Mouse (Mus musculus) Patski (cell line): ENCODE results near the gene Usp2. TPM values are rescaled to one million over a fixed set of nuclear protein-coding genes. Genes with fewer than 3 reads are reported as not detected.

Experiments
- ATAC-seq: fragments of 100-300 bp; one replicate; pipeline ENCODE4 v1.8.0; 2021
- CTCF ChIA-PET: fragments of 350-600 bp; sonication (Branson Sonifier 250); formaldehyde crosslinking; loops from one replicate; lab custom pipeline; 2022; ENCODE audit warnings: inconsistent platforms; lab: Charles Lee
- POLR2A ChIA-PET: fragments of 350-600 bp; sonication (Branson Sonifier 250); formaldehyde crosslinking; loops from one replicate; lab custom pipeline; 2022; ENCODE audit warnings: antibody characterized with exemption, inconsistent platforms; lab: Charles Lee
- DNase-seq: peaks from one replicate; pipeline ENCODE4 v3.0.0-alpha.2; 2011; ENCODE audit warnings: low read depth, low spot score
- H3K27me3 ChIP-seq: fragments of 371-371 bp; one replicate; pipeline ENCODE4 v1.5.1; 2021
- CTCF ChIP-seq: fragments of 100-300 bp; IDR thresholded peaks from one replicate; pipeline ENCODE4 v1.5.1; 2021
- in situ Hi-C: fragments of 300-500 bp; cut with MboI; formaldehyde crosslinking; loops from 3 replicates; pipeline ENCODE4 v1.11.1; 2018; ENCODE audit warnings: low pct_unique_long_range_greater_than_20kb, mixed read lengths
- polyA plus RNA-seq: library from polyadenylated mRNA; unstranded; gene quantifications from one replicate; pipeline ENCODE4 v1.2.3, GENCODE M21; 2021

The Usp2 gene
- polyA plus RNA-seq, 1 experiment from 2014 or later, result 1.7 TPM

DNA sequence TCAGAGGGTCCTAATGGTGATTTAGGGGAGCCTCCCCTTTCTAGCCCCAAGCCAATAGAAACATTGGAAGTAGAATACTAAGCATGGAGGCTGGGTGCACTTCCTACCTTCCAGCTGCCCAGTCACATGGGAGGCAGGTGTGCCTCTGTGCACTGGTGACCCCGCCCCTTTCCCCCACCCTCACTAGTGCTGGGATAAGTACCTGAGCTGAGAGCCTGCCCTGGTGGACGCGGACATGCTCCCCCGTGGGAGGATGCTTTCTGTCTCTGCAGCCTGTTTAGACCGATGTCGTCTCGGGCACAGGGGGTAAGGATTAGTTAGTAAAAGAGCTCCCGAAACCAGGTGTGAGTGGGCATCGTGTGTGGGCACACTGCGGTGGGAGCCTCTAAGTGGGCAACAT, 20.1 kb downstream of the Usp2 start:
- no peaks in the 10 kb centered on the region for H3K27me3 ChIP-seq
- no peak for TF ChIP-seq CTCF
- DNase-seq (no peak), ATAC-seq (no peak)
- in situ Hi-C loops, result no loop called here
- ChIA-PET CTCF (interaction anchor here (2.0 kb wide), 1 partner anchor 10 kb away, joined by 6 read pairs; no protein-coding TSS in a partner anchor), POLR2A (interaction anchor here (1.3 kb wide), 1 partner anchor 16 kb away, joined by 5 read pairs; no protein-coding TSS in a partner anchor)

DNA sequence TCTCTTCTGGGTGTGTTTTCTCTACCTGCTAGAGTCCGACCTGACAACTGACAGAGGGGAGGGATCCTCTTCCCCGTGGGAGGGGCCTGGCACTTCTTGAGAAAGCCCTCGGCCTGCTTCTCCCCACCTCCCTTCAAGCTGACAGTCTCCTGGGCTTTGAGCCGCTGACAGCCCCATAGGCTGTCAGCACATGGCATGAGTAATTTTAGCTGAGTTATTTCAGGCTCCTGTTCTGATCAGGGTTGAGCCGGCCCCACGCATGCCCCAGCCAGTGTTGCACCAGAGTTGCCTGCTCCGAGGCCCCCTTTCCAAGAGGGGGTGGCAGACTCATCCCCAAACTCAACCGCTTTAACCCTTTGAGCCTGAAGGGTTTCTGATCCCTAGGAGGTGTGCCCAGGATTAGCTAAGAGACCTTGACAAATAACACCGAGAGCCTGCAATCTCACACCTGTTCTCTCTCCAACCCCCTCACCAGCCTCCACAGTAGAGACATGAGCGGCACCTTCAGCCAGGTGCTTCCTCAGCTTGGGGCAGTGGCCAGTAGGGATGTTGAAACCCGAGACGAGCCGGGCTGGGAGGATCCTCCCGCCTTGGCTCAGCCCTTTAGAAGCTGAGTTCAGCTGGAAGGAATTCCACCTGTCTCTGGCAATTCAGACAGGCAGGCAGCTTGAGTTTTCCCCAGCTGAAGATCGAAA, 21.1 kb downstream of the Usp2 start:
- CTCF ChIA-PET, result interaction anchor here (1.0 to 2.0 kb wide), 4 partner anchors 11 to 31 kb away, joined by 3 to 6 read pairs (median 3); no protein-coding TSS in a partner anchor
- DNase-seq (no peak), ATAC-seq (no peak)
- TF ChIP-seq CTCF, result no peak
- in situ Hi-C loops, result no loop called here
- no peaks in the 10 kb centered on the region for H3K27me3 ChIP-seq
- POLR2A ChIA-PET, result interaction anchor here (1.3 to 1.4 kb wide), 2 partner anchors 11 to 17 kb away, joined by 3 to 5 read pairs; no protein-coding TSS in a partner anchor

DNA sequence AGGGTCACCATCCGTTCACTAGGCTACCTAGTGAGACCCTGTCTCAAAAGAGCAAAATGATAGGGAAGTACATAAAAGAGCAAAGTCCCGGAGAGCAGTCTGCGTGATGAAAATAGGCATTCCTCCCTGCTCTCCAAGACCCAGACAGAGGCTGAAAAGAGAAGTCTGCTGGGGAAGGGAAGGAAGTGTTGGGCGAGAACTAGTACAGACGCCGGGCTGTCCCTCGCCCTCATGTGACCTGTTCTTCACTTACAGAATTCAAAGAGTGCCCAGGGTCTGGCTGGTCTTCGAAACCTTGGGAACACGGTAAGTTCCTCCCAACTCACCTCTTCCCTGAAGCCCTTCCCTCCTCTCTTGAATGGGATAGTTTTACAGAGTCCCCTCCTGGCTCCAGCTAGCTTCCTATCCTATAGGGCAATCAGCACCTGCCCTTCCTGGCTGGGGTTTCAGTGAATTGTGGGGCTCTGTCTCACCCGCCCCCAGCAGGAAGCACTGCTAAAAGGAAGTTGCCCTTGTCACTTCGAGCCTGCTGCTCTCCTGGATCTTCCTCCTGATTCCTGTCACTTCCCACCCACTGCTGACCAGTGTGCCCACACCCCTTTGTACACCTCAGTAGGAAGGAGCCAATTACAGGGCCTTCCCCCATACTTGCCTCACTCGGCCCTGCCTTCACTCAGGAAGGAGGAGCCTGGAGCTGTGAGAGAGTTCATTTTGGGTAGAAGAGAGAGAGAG, 22.2 kb downstream of the Usp2 start:
- DNase-seq (no peak), ATAC-seq (no peak)
- CTCF ChIA-PET, result interaction anchor here (1.0 to 1.2 kb wide), 2 partner anchors 21 to 25 kb away, joined by 3 read pairs; no protein-coding TSS in a partner anchor
- TF ChIP-seq CTCF, result no peak
- POLR2A ChIA-PET, result interaction anchor here (1.4 kb wide), 1 partner anchor 12 kb away, joined by 3 read pairs; no protein-coding TSS in a partner anchor
- no peaks in the 10 kb centered on the region for H3K27me3 ChIP-seq
- in situ Hi-C loops, result no loop called here

DNA sequence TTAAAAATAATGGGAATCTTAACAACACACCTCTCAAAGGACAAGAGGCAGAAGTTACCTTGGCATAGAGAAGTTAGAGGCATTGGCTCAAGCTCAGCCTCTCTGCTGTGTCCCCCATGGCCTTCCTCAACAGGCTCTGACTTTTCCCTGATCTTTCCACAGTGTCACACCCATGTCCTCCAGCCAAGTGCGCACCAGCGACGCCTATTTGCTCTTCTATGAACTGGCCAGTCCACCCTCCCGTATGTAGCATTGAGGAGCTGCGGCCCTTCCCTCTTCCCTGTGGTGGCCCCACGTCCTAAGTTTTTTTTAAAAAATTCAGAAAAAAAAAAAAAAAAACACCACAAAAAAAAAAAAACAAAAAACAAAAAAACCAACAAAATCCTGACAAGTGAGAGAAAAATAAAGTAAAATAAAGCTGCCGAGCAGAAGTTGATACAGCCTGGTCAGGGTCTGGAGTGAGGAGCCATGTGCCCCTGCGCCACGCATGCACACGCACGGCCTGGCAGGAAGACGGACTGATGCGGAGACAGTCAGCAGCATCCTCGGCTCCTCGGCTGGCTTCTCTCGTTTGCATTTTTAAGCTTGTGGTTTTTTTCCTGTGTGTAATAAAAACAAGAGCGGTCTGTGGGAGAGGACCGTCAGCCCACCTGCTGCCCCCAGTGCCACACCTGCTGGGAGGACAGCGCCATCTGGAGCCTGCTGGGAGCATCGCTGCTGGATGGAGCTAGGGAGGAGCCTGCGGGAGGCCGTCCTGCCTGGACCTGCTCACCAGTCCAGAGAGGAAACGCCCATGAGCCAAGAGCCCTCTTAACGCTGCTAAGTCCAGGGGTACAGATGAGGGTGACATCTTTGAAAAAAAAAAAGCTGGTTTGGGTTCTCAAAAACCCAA, 27.0 kb downstream of the Usp2 start:
- TF ChIP-seq CTCF, result no peak
- ATAC-seq (no peak), DNase-seq (no peak)
- in situ Hi-C loops, result no loop called here
- CTCF ChIA-PET, result interaction anchor here (0.8 to 3.4 kb wide), 8 partner anchors 11 to 27 kb away, joined by 3 to 24 read pairs (median 5); partner anchors contain the start of gene Usp2
- no peaks in the 10 kb centered on the region for H3K27me3 ChIP-seq
- POLR2A ChIA-PET, result interaction anchor here (0.6 to 1.7 kb wide), 2 partner anchors 27 to 77 kb away, joined by 4 to 7 read pairs; partner anchors contain the start of gene Usp2

DNA sequence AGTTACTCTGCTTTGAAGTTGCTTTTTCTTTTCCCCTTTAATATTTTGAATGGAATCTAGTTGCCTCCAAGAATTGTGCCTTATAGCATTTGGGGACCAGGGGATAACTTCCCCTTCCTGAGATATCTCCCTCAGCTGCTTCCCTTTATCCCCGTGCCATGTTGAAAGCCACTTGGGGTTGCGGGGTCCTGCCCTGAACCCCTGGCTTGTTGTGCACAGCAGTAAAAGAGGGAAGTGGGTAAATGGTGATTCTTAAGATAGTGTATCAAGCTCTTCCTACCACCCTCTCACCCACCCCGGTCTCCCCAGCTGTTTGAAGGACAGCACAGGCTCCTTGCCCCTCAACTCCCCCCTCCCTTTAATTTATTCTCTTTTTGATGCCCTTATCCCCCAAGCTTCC, 27.9 kb downstream of the Usp2 start:
- in situ Hi-C loops, result no loop called here
- ChIA-PET POLR2A (interaction anchor here (1.7 kb wide), 1 partner anchor 28 kb away, joined by 4 read pairs; the partner anchor contains the start of gene Usp2), CTCF (interaction anchor here (0.8 to 3.4 kb wide), 9 partner anchors 10 to 111 kb away, joined by 3 to 24 read pairs (median 5); partner anchors contain the start of gene Usp2)
- DNase-seq, result no peak
- ATAC-seq, result no peak
- no peak for TF ChIP-seq CTCF
- H3K27me3 ChIP-seq, result no peaks in the 10 kb centered on the region

DNA sequence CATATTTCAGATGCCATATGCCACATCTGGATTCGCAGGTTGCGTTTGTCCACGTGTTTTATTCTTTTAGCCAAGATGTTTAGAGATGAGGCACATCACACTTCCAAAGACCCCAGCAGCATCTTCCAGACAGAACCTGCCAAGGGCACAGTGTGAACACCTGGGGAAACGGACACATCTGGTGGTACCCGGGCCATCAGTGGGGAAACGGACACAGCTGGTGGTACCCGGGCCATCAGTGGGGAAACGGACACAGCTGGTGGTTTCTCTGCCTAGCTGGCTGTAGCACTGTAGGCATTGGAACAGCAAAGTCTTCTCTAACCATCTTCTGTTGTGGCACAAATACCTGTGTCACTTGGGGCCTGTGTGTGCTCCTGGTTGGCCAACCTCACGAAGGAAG, 29.0 kb downstream of the Usp2 start:
- ATAC-seq (no peak), DNase-seq (no peak)
- no peak for TF ChIP-seq CTCF
- in situ Hi-C loops, result no loop called here
- POLR2A ChIA-PET, result no interaction called here
- H3K27me3 ChIP-seq, result no peaks in the 10 kb centered on the region
- CTCF ChIA-PET, result interaction anchor here (1.2 to 3.4 kb wide), 5 partner anchors 14 to 112 kb away, joined by 3 to 24 read pairs (median 6); no protein-coding TSS in a partner anchor

DNA sequence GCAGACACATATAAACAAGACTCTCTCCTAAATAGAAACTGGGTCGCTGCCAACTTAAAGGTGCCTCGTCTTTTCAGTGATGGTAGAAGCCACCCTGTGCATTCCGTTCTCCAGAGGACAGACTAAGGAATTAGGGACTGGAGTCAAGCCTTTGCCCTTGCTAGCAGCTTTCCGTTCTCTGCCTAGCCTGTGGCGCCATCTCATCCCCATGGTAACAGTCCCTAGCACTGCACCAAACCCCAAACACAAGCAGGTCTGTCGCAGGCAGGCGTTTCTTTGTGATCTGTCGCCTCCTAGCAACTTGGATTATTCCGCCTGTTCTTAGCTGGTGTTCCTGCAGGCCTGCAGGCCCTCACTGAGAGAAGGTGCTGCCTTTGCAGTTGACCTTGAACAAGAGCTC, 29.7 kb downstream of the Usp2 start:
- no peaks in the 10 kb centered on the region for H3K27me3 ChIP-seq
- POLR2A ChIA-PET, result no interaction called here
- no peak for TF ChIP-seq CTCF
- CTCF ChIA-PET, result interaction anchor here (1.2 to 3.4 kb wide), 4 partner anchors 13 to 39 kb away, joined by 3 to 24 read pairs (median 6); no protein-coding TSS in a partner anchor
- DNase-seq (no peak), ATAC-seq (no peak)
- in situ Hi-C loops, result no loop called here

DNA sequence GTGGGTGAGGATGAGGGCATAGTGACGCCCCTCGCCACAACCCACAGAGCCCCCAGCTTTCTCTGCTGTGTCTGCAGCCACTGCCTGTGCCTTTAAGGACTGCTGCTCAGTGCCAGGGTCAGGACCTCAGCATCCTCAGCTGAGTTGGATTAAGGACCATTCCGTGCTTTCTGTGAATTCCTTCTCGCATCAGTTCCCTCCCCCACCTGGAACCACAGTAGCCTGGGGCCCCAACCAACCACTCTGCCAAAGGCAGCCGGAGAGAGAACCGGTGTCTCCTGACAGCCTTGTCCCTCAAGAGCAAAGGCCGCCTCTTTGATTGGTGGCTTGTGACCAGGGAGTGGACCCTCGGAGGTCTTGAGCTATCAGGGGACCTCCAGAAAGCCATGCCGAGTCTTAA, 34.7 kb downstream of the Usp2 start, which contains the start of gene Mfrp:
TSS of gene Mfrp (plus strand) at position 240 of the 400 bp plus-strand sequence.
- TF ChIP-seq CTCF, result no peak
- in situ Hi-C loops, result no loop called here
- DNase-seq, result no peak
- CTCF ChIA-PET, result no interaction called here
- H3K27me3 ChIP-seq, result no peaks in the 10 kb centered on the region
- POLR2A ChIA-PET, result no interaction called here
- ATAC-seq, result no peak

DNA sequence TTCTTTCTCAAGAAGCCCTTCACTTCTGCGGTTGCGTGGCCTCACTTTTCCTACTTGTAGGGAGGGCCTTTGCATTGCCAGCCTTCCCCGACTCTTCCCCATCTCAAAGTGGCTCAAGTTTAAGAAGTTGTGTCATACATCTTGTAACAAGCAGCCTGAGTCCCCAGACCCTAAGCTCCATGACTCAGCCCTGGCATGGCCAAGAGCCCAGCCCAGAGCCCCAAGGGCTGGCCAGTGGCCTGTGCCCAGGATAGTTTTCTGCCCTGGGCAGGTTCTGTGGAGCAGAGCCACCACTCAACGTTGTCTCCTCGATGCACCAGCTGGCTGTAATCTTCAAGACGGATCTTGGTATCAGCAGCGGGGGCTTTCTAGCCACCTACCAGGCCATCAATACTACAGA, 38.1 kb downstream of the Usp2 start:
- no peak for DNase-seq
- POLR2A ChIA-PET, result no interaction called here
- no peak for TF ChIP-seq CTCF
- CTCF ChIA-PET, result interaction anchor here (1.0 kb wide), 1 partner anchor 10 kb away, joined by 4 read pairs; no protein-coding TSS in a partner anchor
- ATAC-seq, result no peak
- in situ Hi-C loops, result no loop called here
- H3K27me3 ChIP-seq, result no peaks in the 10 kb centered on the region
